In genomic region chr5:93255759-93256265, GRCm38 (mm10) we compare ENCODE assay signal across 21 mouse cellular contexts. TPM values are rescaled to one million over a fixed set of nuclear protein-coding genes. Genes with fewer than 3 reads are reported as not detected.
DNase-seq lines count a peak whose midpoint lies in the region; ATAC-seq lines count a peak whose summit lies in the region.
"Had no signal": no experiment of that assay in that cellular context is flagged by ENCODE, and none has a peak within 500 bp of the region (broad histone marks: within the 10 kb centered on the region; RNA-seq: fewer than 3 reads in every experiment).

No protein-coding gene starts in this region.

- DNase-seq in thymus, postnatal 0 days (ENCODE audit: low spot score) = peak; percentile 43
- no peak for DNase-seq in thymus, postnatal 36 days
- peak; percentile 43 for DNase-seq in naive thymus-derived CD4-positive, alpha-beta T cell, adult 2 months (ENCODE audit: low read depth)
- DNase-seq in cerebellum, adult 11 months = no peak
- DNase-seq in heart, adult 9 months (ENCODE audit: low spot score in 2 of 2) = no peak
- DNase-seq: adrenal gland, postnatal 10 days; cerebellum, adult 11-12 months; cerebellum, adult 8-10 months; cerebellum, postnatal 14 days; gastrocnemius, postnatal 10 days; gastrocnemius, postnatal 36 days; heart, postnatal 10 days; heart, postnatal 36 days; kidney, adult 2 months had no signal

- peak; percentile 49 for ATAC-seq in CD4-positive, CD25-positive, alpha-beta regulatory T cell, adult 4 months
- ATAC-seq: activated CD4-positive, CD25-positive, alpha-beta regulatory T cell, adult 4 months; forebrain, embryonic 13.5 days; forebrain, embryonic 16.5 days; hindbrain, postnatal 0 days; intestine, postnatal 0 days had no signal

RNA-seq across cellular contexts. Expression of gene Ccng2, which starts 11.2 kb away (rescaled TPM):
- 120 and 123 TPM in 2 replicates for polyA plus RNA-seq in thymus, postnatal 0 days (2015; fragmentation: Nextera tagmentation; extraction: Ambion mirVana)
- 10 to 100 TPM; 19.3 to 30.6 TPM for polyA plus RNA-seq in CD4-positive, CD25-positive, alpha-beta regulatory T cell, adult 4 months (2017; shearing (Covaris generic))

RNA-seq across cellular contexts. Expression of gene 2010109A12Rik, which starts 49.5 kb away (rescaled TPM):
- 4.2 and 6.2 TPM in 2 replicates for polyA plus RNA-seq in thymus, postnatal 0 days (2015; fragmentation: Nextera tagmentation; extraction: Ambion mirVana)
- 1 to 10 TPM; 2.0 to 2.8 TPM for polyA plus RNA-seq in CD4-positive, CD25-positive, alpha-beta regulatory T cell, adult 4 months (2017; shearing (Covaris generic))
- polyA plus RNA-seq: C2C12 had no signal

RNA-seq across cellular contexts. Expression of gene Ccni, which starts 49.5 kb away (rescaled TPM):
- polyA plus RNA-seq in thymus, postnatal 0 days (2015; fragmentation: Nextera tagmentation; extraction: Ambion mirVana) = 104 and 128 TPM in 2 replicates
- 10 to 100 TPM; 75.1 to 88.5 TPM for polyA plus RNA-seq in CD4-positive, CD25-positive, alpha-beta regulatory T cell, adult 4 months (2017; shearing (Covaris generic))

Comparison
In these comparisons a context has a peak if more than half of its experiments do, and no peak if none do; other contexts are left out.
1. DNase-seq: peak in thymus, postnatal 0 days (single experiment) and naive thymus-derived CD4-positive, alpha-beta T cell, adult 2 months (single experiment); none in thymus, postnatal 36 days (0 of 2), cerebellum, adult 11 months (single experiment) and heart, adult 9 months (0 of 2).